Mouse (Mus musculus): ENCODE results near the gene Cdkn1b. TPM values are rescaled to one million over a fixed set of nuclear protein-coding genes. Genes with fewer than 3 reads are reported as not detected.

Gene Cdkn1b
- polyA plus RNA-seq, 1 experiment from 2014 or later, result 12.0 TPM

- Histone ChIP-seq H3K4me3 (ENCODE audit: low read depth, low read length) (no peak overlapping the region), H3K9ac (no peak overlapping the region), H3K36me3 (ENCODE audit: insufficient read depth) (no peaks in the 10 kb centered on the region), H3K4me2 (no peak overlapping the region), H3K9me3 (ENCODE audit: low read depth, low read length) (no peaks in the 10 kb centered on the region), H3K4me1 (ENCODE audit: insufficient read depth) (no peaks in the 10 kb centered on the region), H3K27ac (ENCODE audit: low read depth) (no peak overlapping the region), H3K27me3 (ENCODE audit: insufficient read depth, low read length) (no peaks in the 10 kb centered on the region)
- DNase-seq (no peak), ATAC-seq (ENCODE audit: insufficient read depth) (no peak)
- WGBS, result 66% methylated on average over 1 of the region's 1 CpGs
- TF ChIP-seq CTCF (IDR thresholded peaks at IDR 0.05; ENCODE audit: low read depth), result no peak
These were observed 48.1 kb downstream of the Cdkn1b start for GRCm38 (mm10) chr6:134968326-134968725.

GRCm38 (mm10) chr6:134969498-134969897 is 49.3 kb downstream of the Cdkn1b start:
- WGBS, result 88% methylated on average over 2 of the region's 2 CpGs
- H3K4me3 ChIP-seq (ENCODE audit: low read depth, low read length), result no peak overlapping the region
- ATAC-seq (ENCODE audit: insufficient read depth) (no peak), DNase-seq (no peak)
- H3K27ac ChIP-seq (ENCODE audit: low read depth), result no peak overlapping the region
- TF ChIP-seq CTCF (IDR thresholded peaks at IDR 0.05; ENCODE audit: low read depth), result no peak
- no peaks in the 10 kb centered on the region for H3K4me1 ChIP-seq (ENCODE audit: insufficient read depth)
- no peak overlapping the region for H3K4me2 ChIP-seq
- H3K27me3 ChIP-seq (ENCODE audit: insufficient read depth, low read length), result no peaks in the 10 kb centered on the region
- no peaks in the 10 kb centered on the region for H3K36me3 ChIP-seq (ENCODE audit: insufficient read depth)
- no peak overlapping the region for H3K9ac ChIP-seq
- H3K9me3 ChIP-seq (ENCODE audit: low read depth, low read length), result no peaks in the 10 kb centered on the region

GRCm38 (mm10) chr6:134972096-134972495 is 51.9 kb downstream of the Cdkn1b start:
- TF ChIP-seq CTCF (IDR thresholded peaks at IDR 0.05; ENCODE audit: low read depth), result no peak
- no peak overlapping the region for H3K9ac ChIP-seq
- WGBS, result 33% methylated on average over 4 of the region's 4 CpGs
- H3K9me3 ChIP-seq (ENCODE audit: low read depth, low read length), result no peaks in the 10 kb centered on the region
- H3K4me3 ChIP-seq (ENCODE audit: low read depth, low read length), result no peak overlapping the region
- no peaks in the 10 kb centered on the region for H3K36me3 ChIP-seq (ENCODE audit: insufficient read depth)
- no peak for DNase-seq
- H3K27me3 ChIP-seq (ENCODE audit: insufficient read depth, low read length), result no peaks in the 10 kb centered on the region
- H3K4me1 ChIP-seq (ENCODE audit: insufficient read depth), result no peaks in the 10 kb centered on the region
- ATAC-seq (ENCODE audit: insufficient read depth), result no peak
- no peak overlapping the region for H3K4me2 ChIP-seq
- no peak overlapping the region for H3K27ac ChIP-seq (ENCODE audit: low read depth)

Other genes starting within 250 kb of the Cdkn1b start
- 12.7 and 12.9 TPM in 2 replicates for gene Dusp16, start 127.8 kb upstream of the Cdkn1b start, polyA plus RNA-seq (2014; fragmentation: Nextera tagmentation; extraction: Ambion mirVana)
- 1.3 and 1.4 TPM in 2 replicates for gene Crebl2, start 90.2 kb upstream of the Cdkn1b start, polyA plus RNA-seq (2014; fragmentation: Nextera tagmentation; extraction: Ambion mirVana)
- 9.6 and 10.8 TPM in 2 replicates for gene Gpr19, start 21.8 kb upstream of the Cdkn1b start, polyA plus RNA-seq (2014; fragmentation: Nextera tagmentation; extraction: Ambion mirVana)
- gene Apold1, start 61.3 kb downstream of the Cdkn1b start, polyA plus RNA-seq (2014; fragmentation: Nextera tagmentation; extraction: Ambion mirVana), result 0.43 and 0.83 TPM in 2 replicates
- 119 and 120 TPM in 2 replicates for gene Ddx47, start 91.2 kb downstream of the Cdkn1b start, polyA plus RNA-seq (2014; fragmentation: Nextera tagmentation; extraction: Ambion mirVana)
- 42.5 and 48.7 TPM in 2 replicates for gene Gprc5a, start 145.2 kb downstream of the Cdkn1b start, polyA plus RNA-seq (2014; fragmentation: Nextera tagmentation; extraction: Ambion mirVana)
- not detected in 2 replicates for gene Gprc5d, start 197.9 kb downstream of the Cdkn1b start, polyA plus RNA-seq (2014; fragmentation: Nextera tagmentation; extraction: Ambion mirVana)